Mouse (Mus musculus) limb, embryonic 12.5 days (tissue): ENCODE results near the gene Lrp6. TPM values are rescaled to one million over a fixed set of nuclear protein-coding genes. Genes with fewer than 3 reads are reported as not detected.

Source experiments
- ATAC-seq: fragments of 200-750 bp; cut with Nextera tagmentation; 2 replicates; pipeline ENCODE4 v1.8.0; 2017; ENCODE audit warnings: low read depth, moderate TSS enrichment; ENCODE audit not compliant: insufficient number of reproducible peaks, insufficient read depth, low FRiP score, low TSS enrichment
- H3K27ac ChIP-seq: fragments of 300-500 bp; sonication (generic); 2 replicates; pipeline ENCODE4 v1.5.1; 2016; ENCODE audit warnings: mild to moderate bottlenecking, moderate library complexity
- H3K27me3 ChIP-seq: fragments of 300-500 bp; sonication (generic); 2 replicates; pipeline ENCODE4 v1.6.1; 2016; ENCODE audit warnings: mild to moderate bottlenecking, moderate library complexity
- H3K36me3 ChIP-seq: fragments of 300-500 bp; sonication (generic); 2 replicates; pipeline ENCODE4 v1.6.1; 2016; ENCODE audit warnings: mild to moderate bottlenecking, moderate library complexity
- H3K4me1 ChIP-seq: fragments of 300-500 bp; sonication (generic); replicated peaks from 2 replicates; pipeline ENCODE4 v1.6.1; 2016
- H3K4me2 ChIP-seq: fragments of 300-500 bp; sonication (generic); 2 replicates; pipeline ENCODE4 v1.6.1; 2016; ENCODE audit warnings: mild to moderate bottlenecking, moderate library complexity
- H3K4me3 ChIP-seq: fragments of 300-500 bp; sonication (generic); replicated peaks from 2 replicates; pipeline ENCODE4 v1.5.1; 2016; ENCODE audit warnings: mild to moderate bottlenecking
- H3K9ac ChIP-seq: fragments of 300-500 bp; sonication (generic); replicated peaks from 2 replicates; pipeline ENCODE4 v1.6.1; 2016; ENCODE audit warnings: mild to moderate bottlenecking, moderate library complexity
- H3K9me3 ChIP-seq: fragments of 300-500 bp; sonication (generic); 2 replicates; pipeline ENCODE4 v1.6.1; 2016; ENCODE audit warnings: mild to moderate bottlenecking, moderate library complexity
- WGBS: fragments of 180-500 bp; shearing (Covaris S2); methylation state at CpG from one replicate; pipeline ENCODE4 v1.1.7; 2016; 5-methylcytosine and 5-hydroxymethylcytosine counted together
- polyA plus RNA-seq: library from polyadenylated mRNA; unstranded; fragments of >200 nt; fragmentation: Nextera tagmentation; extraction: Ambion mirVana; gene quantifications from 2 replicates; pipeline ENCODE4 v1.2.1, GENCODE M21; 2016

Lrp6 gene
- polyA plus RNA-seq, 1 experiment from 2014 or later: 40.8 TPM

- ATAC-seq: no peak
- Histone ChIP-seq H3K9ac (no peak overlapping the region), H3K4me3 (no peak overlapping the region), H3K27ac (no peak overlapping the region), H3K4me1 (peaks cover 6% of the 10 kb centered on the region; the same call in 1 of the 2 replicates), H3K27me3 (no peaks in the 10 kb centered on the region; the same call in 1 of the 2 replicates), H3K4me2 (0 out of 2 replicates have a peak overlapping the region, but pooled peaks have one; percentile 10), H3K9me3 (no peaks in the 10 kb centered on the region), H3K36me3 (no peaks in the 10 kb centered on the region)
- 60% methylated on average over 18 of the region's 18 CpGs for WGBS
Observed at GRCm38 (mm10) chr6:134413706-134414531, 152.8 kb downstream of the Lrp6 start.

GRCm38 (mm10) chr6:134407226-134407625 is 159.5 kb downstream of the Lrp6 start:
- Histone ChIP-seq H3K9ac (no peak overlapping the region), H3K9me3 (no peaks in the 10 kb centered on the region), H3K4me2 (no peak overlapping the region), H3K27me3 (no peaks in the 10 kb centered on the region), H3K27ac (no peak overlapping the region), H3K36me3 (no peaks in the 10 kb centered on the region), H3K4me3 (no peak overlapping the region), H3K4me1 (no peaks in the 10 kb centered on the region)
- WGBS: 55% methylated on average over 5 of the region's 5 CpGs
- ATAC-seq: no peak

- Histone ChIP-seq H3K4me3 (no peak overlapping the region), H3K9me3 (no peaks in the 10 kb centered on the region), H3K36me3 (no peaks in the 10 kb centered on the region), H3K27ac (no peak overlapping the region), H3K9ac (no peak overlapping the region), H3K4me1 (no peaks in the 10 kb centered on the region), H3K4me2 (no peak overlapping the region), H3K27me3 (no peaks in the 10 kb centered on the region)
- no peak for ATAC-seq
- 85% methylated on average over 9 of the region's 9 CpGs for WGBS
Observed at GRCm38 (mm10) chr6:134403684-134404070, 163.1 kb downstream of the Lrp6 start.

- WGBS: 40% methylated on average over 16 of the region's 16 CpGs
- Histone ChIP-seq H3K9me3 (no peaks in the 10 kb centered on the region), H3K9ac (no peak overlapping the region), H3K4me3 (no peak overlapping the region), H3K27me3 (no peaks in the 10 kb centered on the region), H3K27ac (no peak overlapping the region), H3K4me1 (no peaks in the 10 kb centered on the region), H3K4me2 (no peak overlapping the region), H3K36me3 (no peaks in the 10 kb centered on the region)
- no peak for ATAC-seq
Observed at GRCm38 (mm10) chr6:134402914-134403683, 163.7 kb downstream of the Lrp6 start.

Other genes with a start within 250 kb of the Lrp6 start
- 0.69 and 0.72 TPM in 2 replicates for gene Bcl2l14, start 170.6 kb downstream of the Lrp6 start, polyA plus RNA-seq
- gene Mansc1, start 65.5 kb upstream of the Lrp6 start, polyA plus RNA-seq: 0.69 and 1.1 TPM in 2 replicates
- gene Borcs5, start 72.5 kb upstream of the Lrp6 start, polyA plus RNA-seq: 19.5 and 22.4 TPM in 2 replicates
- gene Dusp16, start 225.7 kb upstream of the Lrp6 start, polyA plus RNA-seq: 14.3 and 14.8 TPM in 2 replicates